Mouse (Mus musculus): ENCODE results near the gene Hmgxb4. TPM values are rescaled to one million over a fixed set of nuclear protein-coding genes. Genes with fewer than 3 reads are reported as not detected.

Hmgxb4 gene
- polyA plus RNA-seq, 1 experiment from 2014 or later, result 41.5 TPM

Other genes starting within 250 kb of the Hmgxb4 start
- gene Isx, start 120.2 kb upstream of the Hmgxb4 start, polyA plus RNA-seq (2015; fragmentation: Nextera tagmentation; extraction: Ambion mirVana), result not detected in 2 replicates
- gene Tom1, start 40.3 kb downstream of the Hmgxb4 start, polyA plus RNA-seq (2015; fragmentation: Nextera tagmentation; extraction: Ambion mirVana), result 32.0 and 34.3 TPM in 2 replicates
- gene Hmox1, start 100.3 kb downstream of the Hmgxb4 start, polyA plus RNA-seq (2015; fragmentation: Nextera tagmentation; extraction: Ambion mirVana), result 11.6 and 14.2 TPM in 2 replicates
- 34.0 and 34.2 TPM in 2 replicates for gene Mcm5, start 116.2 kb downstream of the Hmgxb4 start, polyA plus RNA-seq (2015; fragmentation: Nextera tagmentation; extraction: Ambion mirVana)
- 3.3 and 4.2 TPM in 2 replicates for gene Rasd2, start 220.6 kb downstream of the Hmgxb4 start, polyA plus RNA-seq (2015; fragmentation: Nextera tagmentation; extraction: Ambion mirVana)

Data from midbrain, embryonic 15.5 days (tissue).